Mouse (Mus musculus): ENCODE data around the gene Uba2. TPM values are rescaled to one million over a fixed set of nuclear protein-coding genes. Genes with fewer than 3 reads are reported as not detected.
"Not testable (repeated sequence)": the region's sequence is repeated elsewhere in the genome, so short reads cannot be mapped to it uniquely, and the experiment has no call there.

The Uba2 gene
- polyA plus RNA-seq, 1 experiment from 2014 or later, result 270 TPM

GRCm38 (mm10) chr7:34131118-34131517 is 38.3 kb downstream of the Uba2 start:
- 77% methylated on average over 3 of the region's 3 CpGs for WGBS
- Histone ChIP-seq H3K4me1 (replicated peaks; ENCODE audit: control insufficient read depth, insufficient read depth, low read length) (peaks cover 3% of the 10 kb centered on the region; the same call in 1 of the 2 replicates), H3K27me3 (ENCODE audit: control insufficient read depth, insufficient read depth, low read length) (no peaks in the 10 kb centered on the region), H3K4me3 (ENCODE audit: low read depth, low read length) (no peak overlapping the region), H3K27ac (ENCODE audit: low read depth, low read length) (no peak overlapping the region), H3K9me3 (ENCODE audit: control insufficient read depth, low read length) (no peaks in the 10 kb centered on the region; the same call in 1 of the 2 replicates), H3K9ac (ENCODE audit: low read length) (no peak overlapping the region), H3K36me3 (ENCODE audit: control insufficient read depth, insufficient read depth, low read length) (no peaks in the 10 kb centered on the region), H3K4me2 (ENCODE audit: low read depth, low read length, severe bottlenecking) (peak overlapping the region; percentile 24; the same call in 1 of the 2 replicates)
- no peak for DNase-seq (ENCODE audit: low spot score)
- ATAC-seq (replicated peaks; ENCODE audit: low FRiP score), result no peak

- Histone ChIP-seq H3K4me2 (ENCODE audit: low read depth, low read length, severe bottlenecking) (no peak overlapping the region), H3K9me3 (ENCODE audit: control insufficient read depth, low read length) (no peaks in the 10 kb centered on the region; the same call in 1 of the 2 replicates), H3K27ac (ENCODE audit: low read depth, low read length) (no peak overlapping the region), H3K4me1 (replicated peaks; ENCODE audit: control insufficient read depth, insufficient read depth, low read length) (no peaks in the 10 kb centered on the region), H3K9ac (ENCODE audit: low read length) (no peak overlapping the region), H3K27me3 (ENCODE audit: control insufficient read depth, insufficient read depth, low read length) (no peaks in the 10 kb centered on the region), H3K36me3 (ENCODE audit: control insufficient read depth, insufficient read depth, low read length) (peaks cover 3% of the 10 kb centered on the region; the same call in 1 of the 2 replicates), H3K4me3 (ENCODE audit: low read depth, low read length) (no peak overlapping the region)
- no peak for ATAC-seq (replicated peaks; ENCODE audit: low FRiP score)
- no peak for DNase-seq (ENCODE audit: low spot score)
- 91% methylated on average over 3 of the region's 3 CpGs for WGBS
Measured at GRCm38 (mm10) chr7:34126291-34126690, 43.1 kb downstream of the Uba2 start.

GRCm38 (mm10) chr7:34125346-34125745 is 44.1 kb downstream of the Uba2 start:
- no peak overlapping the region for H3K4me2 ChIP-seq (ENCODE audit: low read depth, low read length, severe bottlenecking)

GRCm38 (mm10) chr7:34122987-34123720 is 46.2 kb downstream of the Uba2 start:
- Histone ChIP-seq H3K27me3 (ENCODE audit: control insufficient read depth, insufficient read depth, low read length) (no peaks in the 10 kb centered on the region), H3K27ac (ENCODE audit: low read depth, low read length) (no peak overlapping the region), H3K9ac (ENCODE audit: low read length) (no peak overlapping the region), H3K4me1 (replicated peaks; ENCODE audit: control insufficient read depth, insufficient read depth, low read length) (no peaks in the 10 kb centered on the region), H3K36me3 (ENCODE audit: control insufficient read depth, insufficient read depth, low read length) (peaks cover 3% of the 10 kb centered on the region; the same call in 1 of the 2 replicates), H3K4me2 (ENCODE audit: low read depth, low read length, severe bottlenecking) (no peak overlapping the region), H3K9me3 (ENCODE audit: control insufficient read depth, low read length) (no peaks in the 10 kb centered on the region; the same call in 1 of the 2 replicates), H3K4me3 (ENCODE audit: low read depth, low read length) (no peak overlapping the region)
- 93% methylated on average over 6 of the region's 6 CpGs for WGBS
- no peak for DNase-seq (ENCODE audit: low spot score)
- no peak; the same call in 1 of the 2 replicates for ATAC-seq (replicated peaks; ENCODE audit: low FRiP score)

More at GRCm38 (mm10) chr7:34125346-34125745, 44.1 kb downstream of the Uba2 start:
- Histone ChIP-seq H3K9me3 (ENCODE audit: control insufficient read depth, low read length) (no peaks in the 10 kb centered on the region; the same call in 1 of the 2 replicates), H3K27me3 (ENCODE audit: control insufficient read depth, insufficient read depth, low read length) (no peaks in the 10 kb centered on the region), H3K9ac (ENCODE audit: low read length) (no peak overlapping the region), H3K27ac (ENCODE audit: low read depth, low read length) (no peak overlapping the region), H3K4me3 (ENCODE audit: low read depth, low read length) (no peak overlapping the region), H3K36me3 (ENCODE audit: control insufficient read depth, insufficient read depth, low read length) (peaks cover 3% of the 10 kb centered on the region; the same call in 1 of the 2 replicates), H3K4me1 (replicated peaks; ENCODE audit: control insufficient read depth, insufficient read depth, low read length) (no peaks in the 10 kb centered on the region)
- DNase-seq (ENCODE audit: low spot score) (no peak), ATAC-seq (replicated peaks; ENCODE audit: low FRiP score) (no peak)
- WGBS, result 94% methylated on average over 9 of the region's 9 CpGs

- not testable (repeated sequence) for H3K4me1 ChIP-seq (replicated peaks; ENCODE audit: control insufficient read depth, insufficient read depth, low read length); H3K27ac ChIP-seq (ENCODE audit: low read depth, low read length); H3K9me3 ChIP-seq (ENCODE audit: control insufficient read depth, low read length); H3K36me3 ChIP-seq (ENCODE audit: control insufficient read depth, insufficient read depth, low read length); H3K4me3 ChIP-seq (ENCODE audit: low read depth, low read length); H3K9ac ChIP-seq (ENCODE audit: low read length); H3K4me2 ChIP-seq (ENCODE audit: low read depth, low read length, severe bottlenecking); H3K27me3 ChIP-seq (ENCODE audit: control insufficient read depth, insufficient read depth, low read length); ATAC-seq (replicated peaks; ENCODE audit: low FRiP score); DNase-seq (ENCODE audit: low spot score)
- WGBS, result 61% methylated on average over 1 of the region's 1 CpGs
Measured at GRCm38 (mm10) chr7:34120636-34121035, 48.8 kb downstream of the Uba2 start.

GRCm38 (mm10) chr7:34116601-34117000 is 52.8 kb downstream of the Uba2 start:
- no peaks in the 10 kb centered on the region for H3K27me3 ChIP-seq (ENCODE audit: control insufficient read depth, insufficient read depth, low read length)
- no peaks in the 10 kb centered on the region for H3K9me3 ChIP-seq (ENCODE audit: control insufficient read depth, low read length)
- H3K4me1 ChIP-seq (replicated peaks; ENCODE audit: control insufficient read depth, insufficient read depth, low read length), result no peaks in the 10 kb centered on the region
- ATAC-seq (replicated peaks; ENCODE audit: low FRiP score) (no peak), DNase-seq (ENCODE audit: low spot score) (no peak)
- H3K9ac ChIP-seq (ENCODE audit: low read length), result no peak overlapping the region
- H3K36me3 ChIP-seq (ENCODE audit: control insufficient read depth, insufficient read depth, low read length), result peaks cover 3% of the 10 kb centered on the region; the same call in 1 of the 2 replicates
- 92% methylated on average over 3 of the region's 3 CpGs for WGBS
- H3K4me2 ChIP-seq (ENCODE audit: low read depth, low read length, severe bottlenecking), result no peak overlapping the region
- no peak overlapping the region for H3K27ac ChIP-seq (ENCODE audit: low read depth, low read length)
- no peak overlapping the region for H3K4me3 ChIP-seq (ENCODE audit: low read depth, low read length)

GRCm38 (mm10) chr7:34109190-34109589 is 60.2 kb downstream of the Uba2 start:
- no peak for ATAC-seq (replicated peaks; ENCODE audit: low FRiP score)
- WGBS, result 74% methylated on average over 5 of the region's 5 CpGs
- peaks cover 3% of the 10 kb centered on the region; the same call in 1 of the 2 replicates for H3K36me3 ChIP-seq (ENCODE audit: control insufficient read depth, insufficient read depth, low read length)

GRCm38 (mm10) chr7:34101276-34101675 is 68.1 kb downstream of the Uba2 start:
- DNase-seq (ENCODE audit: low spot score), result peak; percentile 13
- no peak overlapping the region for H3K9ac ChIP-seq (ENCODE audit: low read length)
- H3K9me3 ChIP-seq (ENCODE audit: control insufficient read depth, low read length), result no peaks in the 10 kb centered on the region; the same call in 1 of the 2 replicates
- H3K4me1 ChIP-seq (replicated peaks; ENCODE audit: control insufficient read depth, insufficient read depth, low read length), result no peaks in the 10 kb centered on the region
- no peak overlapping the region for H3K4me3 ChIP-seq (ENCODE audit: low read depth, low read length)
- no peak for ATAC-seq (replicated peaks; ENCODE audit: low FRiP score)
- no peaks in the 10 kb centered on the region for H3K36me3 ChIP-seq (ENCODE audit: control insufficient read depth, insufficient read depth, low read length)
- no peak overlapping the region for H3K4me2 ChIP-seq (ENCODE audit: low read depth, low read length, severe bottlenecking)
- no peaks in the 10 kb centered on the region for H3K27me3 ChIP-seq (ENCODE audit: control insufficient read depth, insufficient read depth, low read length)
- no peak overlapping the region for H3K27ac ChIP-seq (ENCODE audit: low read depth, low read length)

More at GRCm38 (mm10) chr7:34109190-34109589, 60.2 kb downstream of the Uba2 start:
- H3K27me3 ChIP-seq (ENCODE audit: control insufficient read depth, insufficient read depth, low read length), result no peaks in the 10 kb centered on the region
- H3K27ac ChIP-seq (ENCODE audit: low read depth, low read length), result no peak overlapping the region
- H3K4me3 ChIP-seq (ENCODE audit: low read depth, low read length), result no peak overlapping the region
- DNase-seq (ENCODE audit: low spot score), result no peak
- no peaks in the 10 kb centered on the region for H3K4me1 ChIP-seq (replicated peaks; ENCODE audit: control insufficient read depth, insufficient read depth, low read length)
- no peak overlapping the region for H3K4me2 ChIP-seq (ENCODE audit: low read depth, low read length, severe bottlenecking)
- no peaks in the 10 kb centered on the region for H3K9me3 ChIP-seq (ENCODE audit: control insufficient read depth, low read length)
- H3K9ac ChIP-seq (ENCODE audit: low read length), result no peak overlapping the region
